Comparison of ENCODE assay signal across 8 mouse cellular contexts in genomic region chr13:12565621-12566390, GRCm38 (mm10). TPM values are rescaled to one million over a fixed set of nuclear protein-coding genes. Genes with fewer than 3 reads are reported as not detected.
A peak's percentile ranks its signal among the peaks of the same experiment; 100 is the strongest.
DNase-seq lines count a peak whose midpoint lies in the region; ATAC-seq and TF ChIP-seq lines count a peak whose summit lies in the region.

Gene Ero1lb (plus strand): TSS chr13:12565874.

- peak within 1 kb of the TSS; percentile 73 for H3K4me3 ChIP-seq in forebrain, embryonic 14.5 days (ENCODE audit: low read depth, low read length)
- H3K4me3 ChIP-seq in lung, adult 2 months (replicated peaks; ENCODE audit: extremely low read depth, low read depth, low read length): peak within 1 kb of the TSS; percentile 69

- DNase-seq in ES-CJ7 (ENCODE audit: low read depth, low spot score): peak; percentile 98
- peak; percentile 99 for DNase-seq in cerebellum, adult 11 months
- DNase-seq in forebrain, embryonic 14.5 days (ENCODE audit: low spot score): peak; percentile 100
- DNase-seq in heart, postnatal 25 days (ENCODE audit: low spot score): peak; percentile 98
- DNase-seq in layer of hippocampus, adult 18-20 months (ENCODE audit: low spot score in 2 of 2): peak; percentile 99 to 100
- DNase-seq in lung, adult 2 months: peak; percentile 99
- DNase-seq in thymus, adult 18-20 months: peak; percentile 99

- H3K27me3 ChIP-seq in forebrain, embryonic 14.5 days (replicated peaks; ENCODE audit: control insufficient read depth, insufficient read depth, low read length): no peaks in the 10 kb centered on the region

- TF ChIP-seq POLR2A in lung, adult 2 months (IDR thresholded peaks at IDR 0.05; ENCODE audit: borderline replicate concordance, extremely low read depth, low read depth, low read length): peak; percentile 64; the same call in 1 of the 2 replicates

- H3K36me3 ChIP-seq in forebrain, embryonic 14.5 days (ENCODE audit: control insufficient read depth, insufficient read depth, low read length): no peaks in the 10 kb centered on the region

- peak; percentile 98 for ATAC-seq in forebrain, embryonic 14.5 days
- peak; percentile 80 for ATAC-seq in neutrophil, adult 5-6 weeks (ENCODE audit: extremely low read depth, insufficient number of reproducible peaks, low FRiP score, poor library complexity, severe bottlenecking)

- 0% methylated on average over 67 of the region's 73 CpGs for WGBS in forebrain, embryonic 14.5 days
- WGBS in lung, adult 2 months: under 1% methylated on average over 73 of the region's 73 CpGs

- TF ChIP-seq CTCF in lung, adult 2 months (IDR thresholded peaks at IDR 0.05; ENCODE audit: insufficient read depth, low read length): no peak

- peaks cover 3% of the 10 kb centered on the region; the same call in 1 of the 2 replicates for H3K4me1 ChIP-seq in forebrain, embryonic 14.5 days (ENCODE audit: control insufficient read depth, insufficient read depth, low read length)
- peaks cover 7% of the 10 kb centered on the region; the same call in 1 of the 2 replicates for H3K4me1 ChIP-seq in lung, adult 2 months (ENCODE audit: control insufficient read depth, insufficient read depth, low read length)

- intact Hi-C loops in heart, postnatal 25 days (cut with DNase I): loop anchor here (5.0 kb wide), 1 partner anchor 104 kb away; the partner anchor contains the start of gene Lgals8

- peak within 1 kb of the TSS; percentile 85 for H3K4me2 ChIP-seq in forebrain, embryonic 14.5 days (ENCODE audit: low read length)

- H3K9ac ChIP-seq in forebrain, embryonic 14.5 days (ENCODE audit: low read length): peak within 1 kb of the TSS; percentile 74

- no peak within 1 kb of the TSS for H3K27ac ChIP-seq in forebrain, embryonic 14.5 days (ENCODE audit: low read depth, low read length)

- H3K9me3 ChIP-seq in forebrain, embryonic 14.5 days (replicated peaks; ENCODE audit: control insufficient read depth, low read length): no peaks in the 10 kb centered on the region

RNA-seq across cellular contexts. Expression of gene Ero1lb, which starts in this region (rescaled TPM):
- polyA plus RNA-seq in forebrain, embryonic 14.5 days (2014; fragmentation: Nextera tagmentation; extraction: Ambion mirVana): 10.4 and 11.7 TPM in 2 replicates
- 1 to 10 TPM; 2.6 to 2.9 TPM for total RNA-seq in heart, postnatal 25 days (2021)
- total RNA-seq in layer of hippocampus, adult 18-20 months (2021): 10 to 100 TPM; 13.8 to 14.6 TPM
- 4.1 and 5.3 TPM in 2 replicates for polyA plus RNA-seq in lung, adult 2 months (2012; rRNA removed)
- total RNA-seq in neutrophil, adult 5-6 weeks (2017): 80.3 and 87.4 TPM in 2 replicates
